Mouse (Mus musculus): ENCODE measurements at regions not wholly inside any gene's neighbourhood (a gene's known extent, or its start where the extent isn't known, plus 50 kb on each side); places are given as distances from the start of the nearest gene placed in this dataset.

DNA sequence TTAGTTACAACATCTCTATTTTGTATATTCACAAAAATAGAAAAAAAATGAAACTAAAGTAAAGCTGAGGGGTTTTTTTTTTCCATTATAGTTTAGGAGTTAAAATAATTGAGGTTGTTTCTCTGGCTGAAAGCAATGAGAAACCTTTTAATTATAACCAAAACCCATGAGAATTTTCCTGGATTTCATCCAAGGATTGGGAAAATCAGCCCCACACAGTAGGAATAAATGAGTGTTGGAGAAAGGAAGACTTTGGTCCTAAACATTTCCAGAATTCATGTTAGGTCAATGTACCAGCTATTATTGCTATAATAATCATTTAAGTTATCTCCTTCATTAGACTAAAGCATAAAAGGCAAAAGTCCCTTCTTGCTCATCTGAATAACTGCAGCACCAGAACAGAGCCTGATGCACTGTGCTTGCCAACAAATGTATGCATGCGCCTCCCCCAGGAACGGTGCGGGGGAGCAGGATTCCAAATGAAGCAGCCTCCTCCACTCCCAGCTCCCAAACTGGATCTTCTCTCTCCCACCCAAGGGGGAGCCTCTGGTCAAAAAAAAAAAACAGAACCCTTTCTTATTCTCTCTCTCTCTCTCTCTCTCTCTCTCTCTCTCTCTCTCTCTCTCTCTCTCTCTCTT, 153.0 kb downstream of the Galc start:
- H3K27ac ChIP-seq (ENCODE audit: insufficient read depth, low read depth, low read length): no peak overlapping the region
- H3K27me3 ChIP-seq (ENCODE audit: control insufficient read depth, insufficient read depth, low read length): no peaks in the 10 kb centered on the region
- WGBS: 58% methylated on average over 3 of the region's 3 CpGs
- no peak overlapping the region for H3K4me3 ChIP-seq (ENCODE audit: low read depth, low read length)
- no peaks in the 10 kb centered on the region for H3K36me3 ChIP-seq (ENCODE audit: control insufficient read depth, insufficient read depth, low read length)
- TF ChIP-seq POLR2A (IDR thresholded peaks at IDR 0.05; ENCODE audit: low read depth, low read length) (no peak), CTCF (IDR thresholded peaks at IDR 0.05; ENCODE audit: extremely low read depth, insufficient read length, insufficient replicate concordance, low read depth, low read length) (no peak)
- no peaks in the 10 kb centered on the region for H3K4me1 ChIP-seq (ENCODE audit: control insufficient read depth, insufficient read depth, insufficient read length, low read length)

GRCm38 (mm10) chr12:98105749-98106148, 153.5 kb downstream of the Galc start:
- no peaks in the 10 kb centered on the region for H3K27me3 ChIP-seq (ENCODE audit: control insufficient read depth, insufficient read depth, low read length)
- H3K4me1 ChIP-seq (ENCODE audit: control insufficient read depth, insufficient read depth, insufficient read length, low read length): no peaks in the 10 kb centered on the region
- TF ChIP-seq POLR2A (IDR thresholded peaks at IDR 0.05; ENCODE audit: low read depth, low read length) (no peak), CTCF (IDR thresholded peaks at IDR 0.05; ENCODE audit: extremely low read depth, insufficient read length, insufficient replicate concordance, low read depth, low read length) (no peak)
- H3K36me3 ChIP-seq (ENCODE audit: control insufficient read depth, insufficient read depth, low read length): no peaks in the 10 kb centered on the region
- H3K27ac ChIP-seq (ENCODE audit: insufficient read depth, low read depth, low read length): no peak overlapping the region
- no peak overlapping the region for H3K4me3 ChIP-seq (ENCODE audit: low read depth, low read length)

- TF ChIP-seq CTCF (IDR thresholded peaks at IDR 0.05; ENCODE audit: extremely low read depth, insufficient read length, insufficient replicate concordance, low read depth, low read length) (no peak), POLR2A (IDR thresholded peaks at IDR 0.05; ENCODE audit: low read depth, low read length) (no peak)
- no peaks in the 10 kb centered on the region for H3K4me1 ChIP-seq (ENCODE audit: control insufficient read depth, insufficient read depth, insufficient read length, low read length)
- no peaks in the 10 kb centered on the region for H3K27me3 ChIP-seq (ENCODE audit: control insufficient read depth, insufficient read depth, low read length)
- 58% methylated on average over 5 of the region's 5 CpGs for WGBS
- no peaks in the 10 kb centered on the region for H3K36me3 ChIP-seq (ENCODE audit: control insufficient read depth, insufficient read depth, low read length)
- H3K27ac ChIP-seq (ENCODE audit: insufficient read depth, low read depth, low read length): no peak overlapping the region
- H3K4me3 ChIP-seq (ENCODE audit: low read depth, low read length): no peak overlapping the region
Measured at GRCm38 (mm10) chr12:98090171-98090570, 169.1 kb downstream of the Galc start.

GRCm38 (mm10) chr12:98078351-98078750, 180.9 kb downstream of the Galc start:
- Histone ChIP-seq H3K36me3 (ENCODE audit: control insufficient read depth, insufficient read depth, low read length) (no peaks in the 10 kb centered on the region), H3K27me3 (ENCODE audit: control insufficient read depth, insufficient read depth, low read length) (no peaks in the 10 kb centered on the region), H3K4me1 (ENCODE audit: control insufficient read depth, insufficient read depth, insufficient read length, low read length) (no peaks in the 10 kb centered on the region), H3K4me3 (ENCODE audit: low read depth, low read length) (no peak overlapping the region), H3K27ac (ENCODE audit: insufficient read depth, low read depth, low read length) (no peak overlapping the region)
- 88% methylated on average over 1 of the region's 1 CpGs for WGBS
- TF ChIP-seq CTCF (IDR thresholded peaks at IDR 0.05; ENCODE audit: extremely low read depth, insufficient read length, insufficient replicate concordance, low read depth, low read length) (no peak), POLR2A (IDR thresholded peaks at IDR 0.05; ENCODE audit: low read depth, low read length) (no peak)

DNA sequence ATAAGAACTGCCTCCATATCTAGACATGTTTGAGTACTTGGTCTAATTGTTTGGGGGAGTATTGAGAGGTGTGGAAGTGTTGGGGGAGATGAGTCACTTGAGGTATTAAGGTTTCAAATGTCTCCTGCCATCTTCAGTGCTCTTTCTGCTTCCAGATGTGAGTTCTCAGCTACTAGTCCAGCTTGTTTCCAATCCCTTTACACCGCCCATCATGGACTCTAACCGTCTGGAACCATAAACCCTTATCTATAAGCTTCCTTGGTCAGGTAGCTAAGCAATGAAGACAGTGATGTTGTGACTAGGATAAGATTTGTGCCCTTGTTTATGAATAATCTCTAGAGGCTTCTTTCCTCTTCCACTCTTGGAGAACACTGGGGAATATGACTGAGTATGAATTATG, 183.7 kb downstream of the Galc start:
- H3K27ac ChIP-seq (ENCODE audit: insufficient read depth, low read depth, low read length): no peak overlapping the region

GRCm38 (mm10) chr12:98069110-98069509, 190.1 kb downstream of the Galc start:
- no peaks in the 10 kb centered on the region for H3K36me3 ChIP-seq (ENCODE audit: control insufficient read depth, insufficient read depth, low read length)
- H3K27ac ChIP-seq (ENCODE audit: insufficient read depth, low read depth, low read length): no peak overlapping the region
- H3K4me1 ChIP-seq (ENCODE audit: control insufficient read depth, insufficient read depth, insufficient read length, low read length): no peaks in the 10 kb centered on the region
- H3K4me3 ChIP-seq (ENCODE audit: low read depth, low read length): no peak overlapping the region
- no peak for TF ChIP-seq POLR2A (IDR thresholded peaks at IDR 0.05; ENCODE audit: low read depth, low read length)
- H3K27me3 ChIP-seq (ENCODE audit: control insufficient read depth, insufficient read depth, low read length): no peaks in the 10 kb centered on the region
- WGBS: 69% methylated on average over 2 of the region's 2 CpGs

More for the DNA sequence above, 183.7 kb downstream of the Galc start:
- whole genome bisulfite sequencing: 36% methylated on average over 2 of the region's 2 CpGs
- H3K4me1 ChIP-seq (ENCODE audit: control insufficient read depth, insufficient read depth, insufficient read length, low read length): no peaks in the 10 kb centered on the region
- no peaks in the 10 kb centered on the region for H3K36me3 ChIP-seq (ENCODE audit: control insufficient read depth, insufficient read depth, low read length)
- no peak overlapping the region for H3K4me3 ChIP-seq (ENCODE audit: low read depth, low read length)
- no peaks in the 10 kb centered on the region for H3K27me3 ChIP-seq (ENCODE audit: control insufficient read depth, insufficient read depth, low read length)
- no peak for TF ChIP-seq POLR2A (IDR thresholded peaks at IDR 0.05; ENCODE audit: low read depth, low read length)
- TF ChIP-seq CTCF (IDR thresholded peaks at IDR 0.05; ENCODE audit: extremely low read depth, insufficient read length, insufficient replicate concordance, low read depth, low read length): no peak

DNA sequence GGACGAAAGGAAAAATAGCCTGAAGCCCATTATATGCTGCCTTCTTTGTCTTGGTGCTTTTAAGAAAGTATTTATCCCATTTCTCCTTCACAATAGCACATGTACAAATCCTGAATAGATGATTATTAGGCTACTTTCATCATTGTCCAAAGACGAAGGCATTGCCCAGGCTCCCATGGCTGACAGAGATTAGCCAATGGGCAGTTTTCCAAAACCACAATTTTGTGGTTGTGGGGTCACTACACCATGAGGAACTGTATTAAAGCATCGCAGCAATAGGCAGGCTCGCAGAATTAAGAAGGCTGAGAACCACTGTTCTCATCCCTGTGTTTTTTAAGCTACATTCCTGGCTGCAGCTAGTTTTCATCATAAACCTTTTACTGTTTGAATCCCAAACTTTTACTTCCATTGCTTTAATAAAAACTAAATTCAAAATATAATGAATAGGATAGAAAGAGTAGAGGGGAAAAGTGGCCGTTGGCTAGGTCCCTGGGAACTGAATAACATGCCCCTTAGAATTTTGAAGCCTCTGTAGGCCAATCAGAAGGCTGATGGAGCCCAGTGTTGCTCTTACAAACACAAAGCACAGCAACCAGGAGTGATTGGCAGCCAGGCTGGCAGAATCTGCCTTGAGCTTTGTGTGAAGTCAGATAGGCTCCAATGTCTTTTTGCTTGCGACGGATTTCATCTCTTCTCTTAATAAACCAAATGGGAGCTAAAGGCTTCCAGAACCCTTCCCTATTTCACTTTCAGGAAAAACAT, 199.7 kb downstream of the Galc start:
- no peaks in the 10 kb centered on the region for H3K36me3 ChIP-seq (ENCODE audit: control insufficient read depth, insufficient read depth, low read length)
- TF ChIP-seq CTCF (IDR thresholded peaks at IDR 0.05; ENCODE audit: extremely low read depth, insufficient read length, insufficient replicate concordance, low read depth, low read length) (no peak), POLR2A (IDR thresholded peaks at IDR 0.05; ENCODE audit: low read depth, low read length) (no peak)
- WGBS: 78% methylated on average over 7 of the region's 7 CpGs
- H3K4me3 ChIP-seq (ENCODE audit: low read depth, low read length): no peak overlapping the region
- no peaks in the 10 kb centered on the region for H3K4me1 ChIP-seq (ENCODE audit: control insufficient read depth, insufficient read depth, insufficient read length, low read length)
- H3K27ac ChIP-seq (ENCODE audit: insufficient read depth, low read depth, low read length): no peak overlapping the region
- no peaks in the 10 kb centered on the region for H3K27me3 ChIP-seq (ENCODE audit: control insufficient read depth, insufficient read depth, low read length)
